ENCODE assay signal across 15 mouse cellular contexts in the genomic region with DNA sequence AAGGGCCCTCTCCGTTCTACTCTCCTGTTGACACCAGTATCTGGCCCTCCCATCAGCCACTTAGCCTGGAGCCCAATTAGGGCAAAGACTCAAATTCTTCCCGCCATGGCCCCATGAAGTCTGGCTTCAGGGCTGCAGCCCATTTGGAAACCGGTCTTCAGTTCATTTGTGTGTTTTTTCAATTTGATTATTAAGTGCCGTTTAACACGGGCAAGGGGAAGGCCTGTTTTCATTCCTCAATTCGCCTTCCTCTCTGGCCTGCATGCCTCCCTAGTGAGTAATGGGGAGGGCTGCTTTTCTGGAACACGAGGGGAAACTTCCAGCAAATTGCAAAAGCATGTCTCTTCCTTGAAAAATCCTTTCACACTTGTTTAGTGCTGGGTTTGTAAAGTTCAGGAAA.
DNase-seq lines count a peak whose midpoint lies in the region; ATAC-seq lines count a peak whose summit lies in the region.
"Had no signal": no experiment of that assay in that cellular context is flagged by ENCODE, and none has a peak within 500 bp of the region (broad histone marks: within the 10 kb centered on the region; RNA-seq: fewer than 3 reads in every experiment).

No protein-coding gene starts in this region.

- H3K9me3 ChIP-seq in embryonic facial prominence, embryonic 14.5 days (ENCODE audit: control insufficient read depth, low read length), result no peaks in the 10 kb centered on the region
- no peaks in the 10 kb centered on the region for H3K9me3 ChIP-seq in limb, embryonic 13.5 days
- H3K9me3 ChIP-seq in midbrain, embryonic 15.5 days, result no peaks in the 10 kb centered on the region
- H3K9me3 ChIP-seq: heart, embryonic 13.5 days; liver, embryonic 15.5 days had no signal

- H3K36me3 ChIP-seq in embryonic facial prominence, embryonic 14.5 days (ENCODE audit: control insufficient read depth, insufficient read depth, low read length), result no peaks in the 10 kb centered on the region
- no peaks in the 10 kb centered on the region for H3K36me3 ChIP-seq in limb, embryonic 13.5 days
- no peaks in the 10 kb centered on the region for H3K36me3 ChIP-seq in midbrain, embryonic 15.5 days (replicated peaks)
- H3K36me3 ChIP-seq: heart, embryonic 13.5 days; liver, embryonic 15.5 days had no signal

- H3K4me3 ChIP-seq in embryonic facial prominence, embryonic 14.5 days (ENCODE audit: low read depth, low read length), result no peak overlapping the region
- H3K4me3 ChIP-seq in limb, embryonic 13.5 days, result no peak overlapping the region
- H3K4me3 ChIP-seq in midbrain, embryonic 15.5 days, result no peak overlapping the region
- H3K4me3 ChIP-seq: heart, embryonic 13.5 days; liver, embryonic 15.5 days had no signal

- WGBS in embryonic facial prominence, embryonic 14.5 days, result 20% methylated on average over 7 of the region's 7 CpGs
- 6% methylated on average over 7 of the region's 7 CpGs for WGBS in limb, embryonic 13.5 days
- 84% methylated on average over 7 of the region's 7 CpGs for WGBS in midbrain, embryonic 15.5 days

- H3K9ac ChIP-seq in embryonic facial prominence, embryonic 14.5 days (ENCODE audit: low read depth, low read length), result no peak overlapping the region
- no peak overlapping the region for H3K9ac ChIP-seq in limb, embryonic 13.5 days
- H3K9ac ChIP-seq in midbrain, embryonic 15.5 days, result no peak overlapping the region
- H3K9ac ChIP-seq: heart, embryonic 13.5 days; liver, embryonic 15.5 days had no signal

- ATAC-seq in embryonic facial prominence, embryonic 14.5 days (ENCODE audit: low read depth), result no peak
- ATAC-seq in limb, embryonic 13.5 days (ENCODE audit: low FRiP score, low read depth), result no peak; the same call in 1 of the 2 replicates
- ATAC-seq in midbrain, embryonic 15.5 days (replicated peaks), result no peak
- ATAC-seq in megakaryocyte progenitor cell, adult 5-6 weeks (replicated peaks; ENCODE audit: poor library complexity), result no peak
- ATAC-seq: midbrain, embryonic 16.5 days had no signal

- H3K27ac ChIP-seq in embryonic facial prominence, embryonic 14.5 days (replicated peaks; ENCODE audit: low read depth, low read length), result peak overlapping the region; percentile 65
- peak overlapping the region; percentile 45; the same call in 1 of the 2 replicates for H3K27ac ChIP-seq in limb, embryonic 13.5 days
- H3K27ac ChIP-seq in midbrain, embryonic 15.5 days, result no peak overlapping the region
- H3K27ac ChIP-seq: heart, embryonic 13.5 days; liver, embryonic 15.5 days had no signal

- peaks cover 36% of the 10 kb centered on the region for H3K4me1 ChIP-seq in embryonic facial prominence, embryonic 14.5 days (ENCODE audit: control insufficient read depth, insufficient read depth, low read length)
- peaks cover 75% of the 10 kb centered on the region for H3K4me1 ChIP-seq in limb, embryonic 13.5 days
- no peaks in the 10 kb centered on the region for H3K4me1 ChIP-seq in midbrain, embryonic 15.5 days
- H3K4me1 ChIP-seq: liver, embryonic 15.5 days had no signal

- intact Hi-C loops in gastrocnemius, postnatal 14 days (cut with DNase I; ENCODE audit: low total_unique reads), result loop anchor here (5.0 kb wide), 1 partner anchor 45 kb away; no protein-coding TSS in a partner anchor

- H3K4me2 ChIP-seq in embryonic facial prominence, embryonic 14.5 days (ENCODE audit: low read depth, low read length), result no peak overlapping the region
- peak overlapping the region; percentile 25; the same call in 1 of the 2 replicates for H3K4me2 ChIP-seq in limb, embryonic 13.5 days (replicated peaks)
- no peak overlapping the region for H3K4me2 ChIP-seq in midbrain, embryonic 15.5 days
- H3K4me2 ChIP-seq: heart, embryonic 13.5 days; liver, embryonic 15.5 days had no signal

- H3K27me3 ChIP-seq in embryonic facial prominence, embryonic 14.5 days (replicated peaks; ENCODE audit: control insufficient read depth, insufficient read depth, low read length), result no peaks in the 10 kb centered on the region
- peaks cover 43% of the 10 kb centered on the region for H3K27me3 ChIP-seq in limb, embryonic 13.5 days
- no peaks in the 10 kb centered on the region for H3K27me3 ChIP-seq in midbrain, embryonic 15.5 days (replicated peaks)
- H3K27me3 ChIP-seq: liver, embryonic 15.5 days had no signal

- peak; percentile 29 for DNase-seq in gastrocnemius, postnatal 14 days
- DNase-seq in gastrocnemius, adult 8-10 months (ENCODE audit: low spot score in 2 of 2), result no peak
- DNase-seq in Muller cell, postnatal 12 days (ENCODE audit: inconsistent ontology term), result peak; percentile 59
- DNase-seq in embryonic facial prominence, embryonic 14.5 days (ENCODE audit: low spot score), result peak; percentile 72
- DNase-seq in right cerebral cortex, postnatal 4 days, result no peak
- DNase-seq: adrenal gland, postnatal 36 days; cerebellum, postnatal 10 days; kidney, adult 11 months; spleen, adult 18-20 months had no signal

Comparison
In these comparisons a context has a peak if more than half of its experiments do, and no peak if none do; other contexts are left out.
1. DNase-seq: peak in gastrocnemius, postnatal 14 days (single experiment), Muller cell, postnatal 12 days (single experiment) and embryonic facial prominence, embryonic 14.5 days (single experiment); none in gastrocnemius, adult 8-10 months (0 of 2) and right cerebral cortex, postnatal 4 days (single experiment).